Mouse (Mus musculus) effector memory CD4-positive, alpha-beta T cell, adult 5 months (primary cell): Measurements from ENCODE around the gene Clca1. TPM values are rescaled to one million over a fixed set of nuclear protein-coding genes. Genes with fewer than 3 reads are reported as not detected.

Experiments used
- polyA plus RNA-seq: library from polyadenylated mRNA; unstranded; fragments of 100-300 nt; shearing (Covaris generic); gene quantifications from one replicate; pipeline ENCODE4 v1.2.1, GENCODE M21; 2017

Clca1 gene
- polyA plus RNA-seq = not detected

GRCm38 (mm10) chr3:145032676-145033075 is at the start of gene Clca1:
Clca1 (minus strand) TSS chr3:145032776.

DNA sequence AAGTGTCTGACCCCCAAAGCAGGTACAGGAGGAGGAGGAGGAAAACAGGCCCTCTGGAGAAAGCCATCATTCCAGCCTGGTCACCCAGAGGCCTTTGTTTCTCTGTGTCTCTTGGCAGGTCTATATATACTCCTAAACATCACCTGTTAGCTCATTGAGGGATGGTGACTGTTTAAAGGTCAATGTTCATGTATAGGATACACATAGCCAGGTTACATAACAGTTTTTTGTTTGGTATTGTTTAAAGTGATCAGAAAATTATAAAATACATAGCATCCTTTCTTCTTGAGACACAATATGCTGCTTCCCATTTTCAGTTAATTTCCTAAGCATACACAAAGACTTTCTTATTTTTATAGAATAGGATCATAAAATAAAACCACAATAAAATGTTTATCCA is 57.6 kb downstream of the Clca1 start, which contains the start of gene Clca4a:
TSS of gene Clca4a (minus strand) at position 101 of the 400 bp plus-strand sequence.

Other genes starting within 250 kb of the Clca1 start
- not detected for gene Clca3a2, start 213.3 kb downstream of the Clca1 start, polyA plus RNA-seq
- not detected for gene Clca3b, start 183.4 kb downstream of the Clca1 start, polyA plus RNA-seq
- not detected for gene Clca4b, start 100.2 kb downstream of the Clca1 start, polyA plus RNA-seq
- not detected for gene Clca4a, start 57.7 kb downstream of the Clca1 start, polyA plus RNA-seq
- gene Clca2, start 66.7 kb upstream of the Clca1 start, polyA plus RNA-seq = not detected
- 8.0 TPM for gene Odf2l, start 85.8 kb upstream of the Clca1 start, polyA plus RNA-seq